Mouse (Mus musculus): ENCODE measurements around the gene Tmem176b.

GRCm38 (mm10) chr6:48787867-48788266 is 53.4 kb downstream of the Tmem176b start:
- TF ChIP-seq CTCF (IDR thresholded peaks at IDR 0.05; ENCODE audit: extremely low read depth, insufficient read depth, insufficient read length, insufficient replicate concordance) (no peak), POLR2A (IDR thresholded peaks at IDR 0.05; ENCODE audit: low read depth, low read length) (no peak)
